Mouse (Mus musculus): ENCODE measurements around the gene Atp2a1.
A peak's percentile ranks its signal among the peaks of the same experiment; 100 is the strongest.

The Atp2a1 gene

DNA sequence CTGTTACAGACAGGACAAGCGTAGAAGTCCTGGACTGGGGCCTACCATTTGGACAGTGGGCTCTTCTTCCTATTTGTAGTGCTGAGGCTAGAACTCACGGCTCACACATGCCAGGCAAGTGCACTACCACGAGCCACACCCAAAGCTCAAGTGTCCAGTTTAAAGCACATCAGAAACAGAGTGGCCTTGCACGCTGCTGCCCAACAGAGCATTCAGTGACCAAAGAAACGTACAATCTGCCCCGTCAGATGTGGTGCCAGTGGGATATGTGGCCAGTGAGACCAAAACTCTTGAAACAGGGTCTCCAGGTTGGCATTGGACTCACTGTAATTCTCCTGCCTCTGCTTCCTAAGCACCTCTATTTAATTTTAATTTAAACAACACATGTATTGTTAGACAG lies 12.3 kb downstream of the Atp2a1 start:
- no peak for DNase-seq (ENCODE audit: low read depth, low spot score)

GRCm38 (mm10) chr7:126449991-126450390 lies 12.9 kb downstream of the Atp2a1 start:
- DNase-seq (ENCODE audit: low read depth, low spot score), result no peak

- no peak for DNase-seq (ENCODE audit: low read depth, low spot score)
These were observed 14.4 kb downstream of the Atp2a1 start for GRCm38 (mm10) chr7:126448481-126448880.

DNA sequence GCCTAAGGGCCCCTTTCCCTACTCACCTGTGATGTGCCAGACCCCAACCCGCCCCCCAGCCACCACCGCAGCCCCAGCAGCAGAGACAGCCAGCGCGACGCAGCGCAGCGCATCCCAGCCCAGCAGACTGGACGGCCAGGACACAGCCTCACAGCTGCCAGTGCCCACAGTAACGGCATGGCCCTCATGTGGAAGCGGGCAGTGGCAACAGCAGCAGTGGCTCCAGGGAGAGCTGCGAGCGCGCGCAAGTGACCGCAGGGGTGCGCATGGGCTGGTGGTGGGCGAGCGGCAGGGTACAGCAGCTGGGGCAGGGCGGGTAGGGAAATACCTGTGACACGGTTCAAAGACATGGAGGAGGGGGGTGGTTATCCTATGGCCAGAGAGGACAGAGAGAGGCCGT lies 16.7 kb downstream of the Atp2a1 start:
- no peak for DNase-seq (ENCODE audit: low read depth, low spot score)

- DNase-seq (ENCODE audit: low read depth, low spot score), result no peak
These were observed 17.6 kb downstream of the Atp2a1 start for GRCm38 (mm10) chr7:126445104-126445815.

- DNase-seq (ENCODE audit: low read depth, low spot score), result no peak
These were observed 18.4 kb downstream of the Atp2a1 start for GRCm38 (mm10) chr7:126444536-126444935.

GRCm38 (mm10) chr7:126443997-126444396 lies 18.9 kb downstream of the Atp2a1 start:
- no peak for DNase-seq (ENCODE audit: low read depth, low spot score)

DNA sequence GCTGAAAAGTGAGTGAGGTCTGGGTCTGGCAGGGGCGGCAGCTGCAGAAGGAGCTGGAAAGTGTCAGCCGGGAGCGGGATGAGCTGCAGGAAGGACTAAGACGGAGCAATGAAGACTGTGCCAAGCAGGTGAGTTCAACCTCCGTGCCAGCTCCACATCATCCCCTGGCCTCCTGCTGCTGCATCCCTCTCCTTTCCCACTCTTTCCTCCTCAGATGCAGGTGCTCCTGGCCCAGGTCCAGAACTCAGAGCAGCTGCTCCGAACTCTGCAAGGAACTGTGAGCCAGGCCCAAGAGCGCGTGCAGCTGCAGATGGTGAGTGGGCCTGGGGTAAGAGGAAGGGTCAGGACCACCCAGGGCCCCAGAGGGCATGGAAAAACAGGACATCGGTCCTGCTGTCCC lies 22.8 kb downstream of the Atp2a1 start:
- no peak for DNase-seq (ENCODE audit: low read depth, low spot score)

- DNase-seq (ENCODE audit: low read depth, low spot score), result peak; percentile 62
These were observed 26.1 kb downstream of the Atp2a1 start for GRCm38 (mm10) chr7:126436851-126437250.

- DNase-seq (ENCODE audit: low read depth, low spot score), result peak; percentile 51
These were observed 27.1 kb downstream of the Atp2a1 start for GRCm38 (mm10) chr7:126435801-126436200.

DNA sequence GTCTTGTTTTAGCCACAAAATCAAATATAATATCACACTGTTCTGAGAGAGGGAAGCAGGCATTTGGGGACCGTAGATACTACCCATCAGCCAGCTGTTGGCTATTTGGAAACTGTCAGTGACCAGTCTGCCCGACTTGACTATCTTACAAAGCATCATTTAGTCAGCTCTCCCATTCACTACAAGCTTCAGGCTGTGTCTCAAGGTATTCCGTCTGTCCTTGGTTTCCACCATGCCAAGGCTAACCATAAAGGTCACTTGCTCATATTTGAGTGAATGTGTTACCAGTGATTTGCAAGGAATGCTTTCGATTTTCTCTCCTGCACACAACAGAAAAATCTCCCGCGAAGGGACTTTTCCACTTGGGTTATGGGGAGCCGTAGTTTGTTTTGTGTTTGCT lies 28.2 kb downstream of the Atp2a1 start:
- no peak for DNase-seq (ENCODE audit: low read depth, low spot score)

DNA sequence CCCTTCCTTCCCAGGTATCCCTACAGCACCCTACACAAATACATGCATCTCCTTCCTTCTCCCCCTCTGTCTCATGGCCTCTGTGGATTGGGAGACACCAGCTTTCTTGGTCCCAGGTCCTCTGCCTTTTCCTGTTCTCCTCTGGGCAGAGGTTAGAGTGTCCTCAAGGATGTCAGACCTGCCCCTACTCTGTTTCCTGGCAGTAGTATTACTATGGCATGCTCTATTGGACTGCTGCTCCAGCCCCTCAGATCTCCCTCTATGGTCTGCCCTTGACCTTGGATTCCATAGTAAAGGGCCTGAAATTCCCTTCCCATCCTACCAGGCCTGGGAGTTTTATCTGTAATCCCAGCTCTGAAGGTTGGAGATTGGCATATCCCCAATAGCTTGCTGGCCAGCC lies 32.7 kb downstream of the Atp2a1 start:
- no peak for DNase-seq (ENCODE audit: low read depth, low spot score)

GRCm38 (mm10) chr7:126429503-126429898 lies 33.4 kb downstream of the Atp2a1 start:
- no peak for DNase-seq (ENCODE audit: low read depth, low spot score)

DNA sequence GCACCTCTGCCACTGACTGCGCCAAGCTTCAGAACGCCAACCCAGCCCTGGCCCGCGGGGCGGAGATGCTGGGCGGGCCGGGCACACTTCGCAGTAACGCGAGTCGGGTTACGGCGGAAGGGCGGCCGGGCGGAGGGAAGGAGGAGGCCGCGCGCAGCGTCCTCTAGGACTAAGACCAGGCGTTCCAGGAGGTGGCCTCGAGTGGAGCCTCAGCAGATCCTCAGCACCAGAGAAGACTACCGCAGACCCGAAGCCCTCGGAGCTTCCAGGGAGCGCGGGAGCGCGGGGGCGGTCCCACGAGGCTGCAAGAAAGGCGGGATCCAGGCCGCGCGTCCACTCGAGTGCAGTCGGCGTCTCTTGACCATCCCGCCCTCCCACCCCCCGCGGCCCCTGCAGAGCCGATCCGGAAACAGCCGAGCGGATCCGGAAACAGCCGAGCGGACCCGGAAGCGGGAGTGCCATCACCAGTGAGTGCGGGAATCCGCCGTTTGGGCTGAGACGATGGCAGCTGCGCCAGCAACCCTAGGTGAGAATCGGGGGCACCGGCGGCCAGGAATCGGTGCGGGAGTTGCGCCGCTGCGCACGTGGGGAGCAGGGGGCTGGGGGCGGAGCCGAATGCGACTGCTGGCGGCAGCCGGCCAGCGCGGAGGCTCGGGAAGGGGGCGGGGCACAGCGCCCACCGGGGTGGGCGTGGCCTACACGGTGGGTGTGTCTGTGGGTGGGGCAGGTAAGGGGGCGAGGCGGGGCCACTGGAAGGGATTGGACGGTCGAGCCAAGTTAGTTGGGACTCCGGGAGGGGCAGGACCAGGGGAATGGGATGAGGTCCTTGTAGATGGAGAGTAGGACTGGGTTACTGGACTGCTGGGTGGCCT lies 34.0 kb downstream of the Atp2a1 start, which contains the start of gene Rabep2:
Gene Rabep2 (plus strand): TSS at position 129 of the 872 bp plus-strand sequence.
- peak; percentile 85 for DNase-seq (ENCODE audit: low read depth, low spot score)

DNA sequence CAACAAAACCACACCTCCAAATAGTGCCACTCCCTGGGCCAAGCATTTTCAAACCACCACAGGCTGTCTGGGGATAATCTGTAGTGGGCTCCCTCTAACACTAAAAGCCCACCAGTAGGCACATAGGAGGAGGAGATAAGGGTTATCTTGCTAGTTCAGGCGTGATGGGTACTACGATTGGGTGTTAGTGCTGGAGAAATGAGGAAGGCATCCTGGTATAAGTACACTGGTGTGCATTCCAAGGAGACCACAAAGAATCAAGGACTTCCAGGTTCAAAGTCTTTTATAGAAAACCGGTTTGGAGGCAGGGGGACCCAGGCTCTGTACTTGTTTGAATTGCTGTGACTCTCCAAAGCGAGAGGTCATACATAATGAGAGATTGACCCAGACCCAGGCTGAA lies 34.8 kb downstream of the Atp2a1 start:
- no peak for DNase-seq (ENCODE audit: low read depth, low spot score)

- DNase-seq (ENCODE audit: low read depth, low spot score), result peak; percentile 87
These were observed 35.5 kb downstream of the Atp2a1 start for GRCm38 (mm10) chr7:126427323-126427860.

DNA sequence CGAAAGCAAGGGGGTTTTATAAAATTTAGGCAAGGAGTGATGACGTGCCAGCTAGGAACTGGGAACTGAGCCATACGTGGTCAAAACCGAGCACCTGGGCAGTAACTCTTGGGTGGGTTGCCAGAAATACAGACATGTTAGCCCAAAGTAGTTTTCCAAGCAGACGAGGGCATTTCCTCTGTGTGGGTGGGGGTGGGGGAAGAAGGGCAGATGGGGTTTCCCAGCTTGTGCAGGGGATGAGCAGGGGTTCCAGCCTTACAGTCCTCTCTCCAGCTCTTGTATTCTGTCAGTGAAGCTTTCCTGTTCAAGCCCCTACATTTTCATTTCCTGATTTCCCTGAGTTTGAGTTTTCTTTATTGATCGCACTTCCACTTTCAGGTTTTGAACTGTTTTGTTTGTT lies 38.7 kb downstream of the Atp2a1 start:
- no peak for DNase-seq (ENCODE audit: low read depth, low spot score)

GRCm38 (mm10) chr7:126421756-126422155 lies 41.2 kb downstream of the Atp2a1 start:
- no peak for DNase-seq (ENCODE audit: low read depth, low spot score)

DNA sequence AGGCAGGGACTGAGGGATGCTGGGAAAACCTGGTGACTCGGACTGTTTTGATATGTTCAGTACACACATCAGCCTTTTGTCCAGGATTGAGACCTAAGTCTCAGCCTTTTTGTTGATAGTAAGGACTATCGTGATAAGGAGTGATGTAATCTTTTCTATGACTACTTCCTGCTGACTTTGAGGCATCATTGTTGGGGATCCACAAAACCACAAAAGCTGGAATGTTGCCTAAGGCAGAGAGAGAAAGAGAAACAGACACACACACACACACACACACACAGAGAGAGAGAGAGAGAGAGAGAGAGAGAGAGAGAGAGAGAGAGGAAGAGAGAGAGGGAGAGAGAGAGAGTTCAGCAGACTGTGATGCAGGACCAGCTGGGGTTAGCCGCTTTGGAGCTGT lies 44.4 kb downstream of the Atp2a1 start:
- no peak for DNase-seq (ENCODE audit: low read depth, low spot score)

GRCm38 (mm10) chr7:126417606-126418005 lies 45.3 kb downstream of the Atp2a1 start:
- DNase-seq (ENCODE audit: low read depth, low spot score), result no peak

- no peak for DNase-seq (ENCODE audit: low read depth, low spot score)
These were observed 45.9 kb downstream of the Atp2a1 start for GRCm38 (mm10) chr7:126417045-126417444.

GRCm38 (mm10) chr7:126416615-126417014 lies 46.3 kb downstream of the Atp2a1 start:
- DNase-seq (ENCODE audit: low read depth, low spot score), result no peak

DNA sequence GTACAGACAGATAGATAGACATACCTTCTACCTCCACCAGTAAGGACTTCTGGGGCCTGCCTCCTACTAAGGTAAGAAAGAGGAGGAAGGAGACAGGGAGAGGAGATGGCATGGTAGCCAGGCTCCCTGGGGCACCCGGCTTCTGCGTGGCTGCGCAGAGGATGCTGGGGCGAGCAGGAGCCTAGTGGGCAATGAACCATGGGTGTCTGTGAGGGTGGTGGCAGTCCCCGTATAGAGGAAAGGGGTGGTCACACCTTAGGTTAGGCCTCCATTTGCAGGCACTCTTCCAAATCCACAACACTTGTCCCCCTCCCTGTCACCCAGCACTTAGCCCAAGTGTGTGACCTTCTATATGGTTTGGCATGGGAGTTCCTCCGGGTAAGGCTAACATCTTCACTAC lies 48.2 kb downstream of the Atp2a1 start, which contains the start of gene Cd19:
Gene Cd19 (minus strand): TSS at position 165 of the 400 bp plus-strand sequence.
- no peak for DNase-seq (ENCODE audit: low read depth, low spot score)

Data from ES-CJ7 (cell line).